Comparison of ENCODE assay signal across 8 mouse cellular contexts in genomic region chr2:32882283-32883043, GRCm38 (mm10). TPM values are rescaled to one million over a fixed set of nuclear protein-coding genes. Genes with fewer than 3 reads are reported as not detected.
A peak's percentile ranks its signal among the peaks of the same experiment; 100 is the strongest.
DNase-seq lines count a peak whose midpoint lies in the region; ATAC-seq and TF ChIP-seq lines count a peak whose summit lies in the region.

No protein-coding gene starts in this region.

- no peaks in the 10 kb centered on the region for H3K9me3 ChIP-seq in embryonic facial prominence, embryonic 15.5 days (replicated peaks)
- H3K9me3 ChIP-seq in lung, postnatal 0 days (ENCODE audit: low read length): no peaks in the 10 kb centered on the region

- H3K4me3 ChIP-seq in embryonic facial prominence, embryonic 15.5 days (replicated peaks): no peak overlapping the region
- no peak overlapping the region for H3K4me3 ChIP-seq in lung, postnatal 0 days (ENCODE audit: low read depth, low read length)

- ATAC-seq in embryonic facial prominence, embryonic 15.5 days (ENCODE audit: insufficient number of reproducible peaks, low FRiP score, low TSS enrichment, low read depth): peak; percentile 55
- peak; percentile 38 for ATAC-seq in lung, postnatal 0 days

- no peak overlapping the region for H3K9ac ChIP-seq in embryonic facial prominence, embryonic 15.5 days
- H3K9ac ChIP-seq in lung, postnatal 0 days (replicated peaks; ENCODE audit: low read depth): no peak overlapping the region

- no peaks in the 10 kb centered on the region for H3K27me3 ChIP-seq in embryonic facial prominence, embryonic 15.5 days
- H3K27me3 ChIP-seq in lung, postnatal 0 days (replicated peaks; ENCODE audit: insufficient read depth, low read length): no peaks in the 10 kb centered on the region

- intact Hi-C loops in left cerebral cortex, postnatal 36 days (cut with DNase I): no loop called here

- H3K4me1 ChIP-seq in embryonic facial prominence, embryonic 15.5 days: peaks cover 89% of the 10 kb centered on the region
- peaks cover 40% of the 10 kb centered on the region for H3K4me1 ChIP-seq in lung, postnatal 0 days (ENCODE audit: insufficient read depth, low read depth, low read length)

- peak overlapping the region; percentile 85 for H3K27ac ChIP-seq in embryonic facial prominence, embryonic 15.5 days (replicated peaks)
- H3K27ac ChIP-seq in lung, postnatal 0 days (ENCODE audit: low read length): peak overlapping the region; percentile 96

- 23% methylated on average over 12 of the region's 21 CpGs for WGBS in embryonic facial prominence, embryonic 15.5 days
- WGBS in lung, postnatal 0 days: 13% methylated on average over 11 of the region's 21 CpGs

- peak; percentile 50 for DNase-seq in urinary bladder, postnatal 14 days (ENCODE audit: low spot score)
- DNase-seq in urinary bladder, adult 18-20 months (ENCODE audit: low spot score in 2 of 2): no peak
- peak; percentile 49 for DNase-seq in kidney, adult 9 months
- peak; percentile 91 for DNase-seq in lung, postnatal 0 days (ENCODE audit: low spot score)
- no peak for DNase-seq in cerebellum, postnatal 25 days
- DNase-seq in left cerebral cortex, postnatal 36 days (ENCODE audit: low spot score in 2 of 2): no peak
- DNase-seq in frontal cortex, postnatal 25 days (ENCODE audit: low spot score in 2 of 2): no peak

- peak; percentile 43; the same call in 1 of the 2 replicates for TF ChIP-seq EP300 in lung, postnatal 0 days (IDR thresholded peaks at IDR 0.05)

- no peak for TF ChIP-seq CTCF in lung, postnatal 0 days (IDR thresholded peaks at IDR 0.05)

- H3K4me2 ChIP-seq in embryonic facial prominence, embryonic 15.5 days (replicated peaks): peak overlapping the region; percentile 32
- peak overlapping the region; percentile 36 for H3K4me2 ChIP-seq in lung, postnatal 0 days (replicated peaks; ENCODE audit: low read depth, low read length)

- H3K36me3 ChIP-seq in embryonic facial prominence, embryonic 15.5 days: 0 out of 2 replicates have a peak, but pooled peaks cover 3% of the 10 kb centered on the region
- no peaks in the 10 kb centered on the region for H3K36me3 ChIP-seq in lung, postnatal 0 days (ENCODE audit: insufficient read depth, low read length)

RNA-seq across cellular contexts. Expression of gene Fam129b, which starts 6.5 kb away (rescaled TPM):
- 103 and 111 TPM in 2 replicates for polyA plus RNA-seq in embryonic facial prominence, embryonic 15.5 days (2015; fragmentation: Nextera tagmentation; extraction: Ambion mirVana)
- polyA plus RNA-seq in lung, postnatal 0 days (2015; fragmentation: Nextera tagmentation; extraction: Ambion mirVana): 121 and 150 TPM in 2 replicates
- 10 to 100 TPM; 22.6 to 23.7 TPM for total RNA-seq in left cerebral cortex, postnatal 36 days (2021)

RNA-seq across cellular contexts. Expression of gene Stxbp1, which starts 35.4 kb away (rescaled TPM):
- 21.5 and 22.3 TPM in 2 replicates for polyA plus RNA-seq in embryonic facial prominence, embryonic 15.5 days (2015; fragmentation: Nextera tagmentation; extraction: Ambion mirVana)
- polyA plus RNA-seq in lung, postnatal 0 days (2015; fragmentation: Nextera tagmentation; extraction: Ambion mirVana): 22.2 and 22.4 TPM in 2 replicates
- 1,000 to 10,000 TPM in 1 of 2 experiments, 100 to 1,000 TPM in 1; 963 to 1,065 TPM for total RNA-seq in left cerebral cortex, postnatal 36 days (2021)

Comparison
In these comparisons a context has a peak if more than half of its experiments do, and no peak if none do; other contexts are left out.
1. DNase-seq: peak in urinary bladder, postnatal 14 days (single experiment), kidney, adult 9 months (single experiment) and lung, postnatal 0 days (single experiment); none in urinary bladder, adult 18-20 months (0 of 2), cerebellum, postnatal 25 days (0 of 2), left cerebral cortex, postnatal 36 days (0 of 2) and frontal cortex, postnatal 25 days (0 of 2).